Mouse (Mus musculus): ENCODE measurements at regions not wholly inside any gene's neighbourhood (a gene's known extent, or its start where the extent isn't known, plus 50 kb on each side); places are given as distances from the start of the nearest gene placed in this dataset.

DNA sequence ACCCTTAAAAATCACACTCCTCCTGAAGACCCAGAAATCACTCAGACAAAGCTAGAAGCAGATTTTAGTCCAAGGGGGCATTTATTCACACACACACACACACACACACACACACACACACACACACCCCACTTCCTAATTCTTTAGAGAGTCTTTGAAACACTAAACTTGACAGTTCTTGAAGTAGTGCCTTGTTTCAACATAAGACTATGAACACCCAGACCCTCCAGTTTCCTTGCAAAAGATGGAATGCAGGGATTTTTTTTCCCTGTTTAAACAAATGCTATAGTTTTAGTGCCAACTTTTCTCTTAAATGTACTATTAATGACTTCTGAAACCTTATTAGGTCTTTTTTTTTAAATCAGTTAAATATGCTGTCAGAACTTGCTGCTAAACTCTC, 279.2 kb upstream of the Fat1 start:
- Histone ChIP-seq H3K27ac (ENCODE audit: low read depth, low read length) (no peak overlapping the region), H3K4me2 (ENCODE audit: low read depth, low read length) (no peak overlapping the region)

GRCm38 (mm10) chr8:44656470-44656869, 278.8 kb upstream of the Fat1 start:
- Histone ChIP-seq H3K36me3 (ENCODE audit: control insufficient read depth, insufficient read depth, low read length) (no peaks in the 10 kb centered on the region), H3K9me3 (ENCODE audit: control insufficient read depth, low read length) (no peaks in the 10 kb centered on the region), H3K4me2 (ENCODE audit: low read depth, low read length) (no peak overlapping the region), H3K4me1 (ENCODE audit: control insufficient read depth, insufficient read depth, low read length) (no peaks in the 10 kb centered on the region), H3K27me3 (ENCODE audit: control insufficient read depth, insufficient read depth, low read length) (no peaks in the 10 kb centered on the region), H3K9ac (replicated peaks; ENCODE audit: low read depth, low read length) (no peak overlapping the region), H3K4me3 (ENCODE audit: low read depth, low read length) (no peak overlapping the region), H3K27ac (ENCODE audit: low read depth, low read length) (no peak overlapping the region)
- WGBS, result 77% methylated on average over 4 of the region's 4 CpGs
- no peak for ATAC-seq (ENCODE audit: low read depth)

More for the DNA sequence above, 279.2 kb upstream of the Fat1 start:
- no peak overlapping the region for H3K4me3 ChIP-seq (ENCODE audit: low read depth, low read length)
- H3K9me3 ChIP-seq (ENCODE audit: control insufficient read depth, low read length), result no peaks in the 10 kb centered on the region
- no peaks in the 10 kb centered on the region for H3K36me3 ChIP-seq (ENCODE audit: control insufficient read depth, insufficient read depth, low read length)
- no peaks in the 10 kb centered on the region for H3K4me1 ChIP-seq (ENCODE audit: control insufficient read depth, insufficient read depth, low read length)
- H3K9ac ChIP-seq (replicated peaks; ENCODE audit: low read depth, low read length), result no peak overlapping the region
- H3K27me3 ChIP-seq (ENCODE audit: control insufficient read depth, insufficient read depth, low read length), result no peaks in the 10 kb centered on the region
- ATAC-seq (ENCODE audit: low read depth), result no peak

DNA sequence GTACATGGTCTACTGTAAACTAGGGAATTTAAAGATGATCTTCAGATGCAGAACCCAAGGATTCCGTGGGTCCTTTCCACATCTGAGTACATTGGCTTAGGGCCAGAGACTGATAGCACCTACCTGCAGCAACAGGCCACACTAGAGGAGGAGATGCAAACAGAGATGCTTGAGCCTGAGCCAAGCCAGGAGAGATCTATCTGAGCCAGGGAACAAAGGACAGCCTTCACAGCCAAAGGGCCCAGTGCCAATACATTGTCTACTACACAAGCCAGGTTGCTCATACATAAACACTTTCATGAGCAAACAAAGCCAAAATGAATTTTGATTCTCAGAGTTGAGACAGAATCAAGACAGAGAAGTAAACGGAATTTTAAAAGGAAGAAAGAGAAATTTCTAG, 273.6 kb upstream of the Fat1 start:
- Histone ChIP-seq H3K4me1 (ENCODE audit: control insufficient read depth, insufficient read depth, low read length) (no peaks in the 10 kb centered on the region), H3K4me3 (ENCODE audit: low read depth, low read length) (no peak overlapping the region), H3K27me3 (ENCODE audit: control insufficient read depth, insufficient read depth, low read length) (no peaks in the 10 kb centered on the region), H3K36me3 (ENCODE audit: control insufficient read depth, insufficient read depth, low read length) (no peaks in the 10 kb centered on the region), H3K4me2 (ENCODE audit: low read depth, low read length) (no peak overlapping the region), H3K9me3 (ENCODE audit: control insufficient read depth, low read length) (no peaks in the 10 kb centered on the region), H3K27ac (ENCODE audit: low read depth, low read length) (no peak overlapping the region), H3K9ac (replicated peaks; ENCODE audit: low read depth, low read length) (no peak overlapping the region)
- 79% methylated on average over 2 of the region's 2 CpGs for WGBS
- ATAC-seq (ENCODE audit: low read depth), result no peak

DNA sequence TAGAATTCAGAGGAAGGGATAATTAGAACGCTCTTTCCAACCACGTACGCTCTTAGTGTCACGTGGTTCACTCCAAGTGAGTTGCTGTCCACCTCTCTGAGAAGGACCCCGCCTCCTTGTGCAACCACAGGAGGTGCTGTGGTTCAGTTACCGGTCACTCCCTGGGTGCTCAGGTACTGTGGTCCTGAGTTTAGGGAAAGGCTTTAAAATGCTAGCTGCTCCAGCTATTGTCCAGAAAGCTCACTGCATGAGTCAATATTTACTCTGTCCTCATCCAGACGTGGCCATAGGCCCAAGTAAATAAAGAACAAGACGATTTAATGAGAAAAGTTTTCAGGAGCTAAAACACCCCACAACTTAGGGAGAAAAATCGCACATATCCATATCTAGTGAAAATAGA, 248.1 kb upstream of the Fat1 start:
- ATAC-seq (ENCODE audit: low read depth), result no peak
- no peak overlapping the region for H3K4me3 ChIP-seq (ENCODE audit: low read depth, low read length)
- no peak overlapping the region for H3K4me2 ChIP-seq (ENCODE audit: low read depth, low read length)
- 83% methylated on average over 9 of the region's 9 CpGs for WGBS
- H3K4me1 ChIP-seq (ENCODE audit: control insufficient read depth, insufficient read depth, low read length), result no peaks in the 10 kb centered on the region
- H3K27ac ChIP-seq (ENCODE audit: low read depth, low read length), result no peak overlapping the region
- H3K9ac ChIP-seq (replicated peaks; ENCODE audit: low read depth, low read length), result no peak overlapping the region
- H3K36me3 ChIP-seq (ENCODE audit: control insufficient read depth, insufficient read depth, low read length), result no peaks in the 10 kb centered on the region
- H3K9me3 ChIP-seq (ENCODE audit: control insufficient read depth, low read length), result no peaks in the 10 kb centered on the region
- H3K27me3 ChIP-seq (ENCODE audit: control insufficient read depth, insufficient read depth, low read length), result no peaks in the 10 kb centered on the region

- Histone ChIP-seq H3K9me3 (ENCODE audit: control insufficient read depth, low read length) (no peaks in the 10 kb centered on the region), H3K4me3 (ENCODE audit: low read depth, low read length) (no peak overlapping the region), H3K27ac (ENCODE audit: low read depth, low read length) (no peak overlapping the region), H3K36me3 (ENCODE audit: control insufficient read depth, insufficient read depth, low read length) (no peaks in the 10 kb centered on the region), H3K4me2 (ENCODE audit: low read depth, low read length) (no peak overlapping the region), H3K4me1 (ENCODE audit: control insufficient read depth, insufficient read depth, low read length) (peaks cover 3% of the 10 kb centered on the region; the same call in 1 of the 2 replicates), H3K9ac (replicated peaks; ENCODE audit: low read depth, low read length) (no peak overlapping the region), H3K27me3 (ENCODE audit: control insufficient read depth, insufficient read depth, low read length) (no peaks in the 10 kb centered on the region)
- no peak for ATAC-seq (ENCODE audit: low read depth)
- WGBS, result 86% methylated on average over 9 of the region's 9 CpGs
Observed at GRCm38 (mm10) chr8:44689837-44690592, 245.2 kb upstream of the Fat1 start.

DNA sequence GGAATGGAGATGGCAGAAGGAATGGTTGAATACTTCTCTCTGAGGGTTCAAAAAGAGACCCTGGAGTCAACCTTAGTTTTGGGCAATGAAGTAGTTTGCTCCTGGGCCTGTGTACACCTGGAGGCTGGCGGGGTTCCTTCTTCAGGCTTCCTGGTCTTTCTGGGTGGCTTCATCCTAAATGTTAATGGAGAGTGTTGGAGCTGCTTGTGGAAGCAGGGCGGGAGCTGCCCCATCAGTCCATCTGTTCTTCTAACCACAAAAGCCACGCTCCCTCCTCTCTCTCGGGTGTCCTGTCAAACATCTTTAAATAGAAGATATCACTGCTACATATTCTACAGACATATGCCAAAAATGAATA, 244.7 kb upstream of the Fat1 start:
- Histone ChIP-seq H3K27me3 (ENCODE audit: control insufficient read depth, insufficient read depth, low read length) (no peaks in the 10 kb centered on the region), H3K27ac (ENCODE audit: low read depth, low read length) (no peak overlapping the region), H3K9me3 (ENCODE audit: control insufficient read depth, low read length) (no peaks in the 10 kb centered on the region), H3K4me1 (ENCODE audit: control insufficient read depth, insufficient read depth, low read length) (peaks cover 3% of the 10 kb centered on the region; the same call in 1 of the 2 replicates), H3K9ac (replicated peaks; ENCODE audit: low read depth, low read length) (no peak overlapping the region), H3K4me2 (ENCODE audit: low read depth, low read length) (no peak overlapping the region), H3K36me3 (ENCODE audit: control insufficient read depth, insufficient read depth, low read length) (no peaks in the 10 kb centered on the region), H3K4me3 (ENCODE audit: low read depth, low read length) (no peak overlapping the region)
- WGBS, result 91% methylated on average over 4 of the region's 4 CpGs
- no peak for ATAC-seq (ENCODE audit: low read depth)

- Histone ChIP-seq H3K27ac (ENCODE audit: low read depth, low read length) (no peak overlapping the region), H3K4me2 (ENCODE audit: low read depth, low read length) (no peak overlapping the region), H3K27me3 (ENCODE audit: control insufficient read depth, insufficient read depth, low read length) (no peaks in the 10 kb centered on the region), H3K4me3 (ENCODE audit: low read depth, low read length) (no peak overlapping the region), H3K36me3 (ENCODE audit: control insufficient read depth, insufficient read depth, low read length) (no peaks in the 10 kb centered on the region), H3K4me1 (ENCODE audit: control insufficient read depth, insufficient read depth, low read length) (peaks cover 5% of the 10 kb centered on the region; the same call in 1 of the 2 replicates), H3K9ac (replicated peaks; ENCODE audit: low read depth, low read length) (no peak overlapping the region), H3K9me3 (ENCODE audit: control insufficient read depth, low read length) (no peaks in the 10 kb centered on the region)
- ATAC-seq (ENCODE audit: low read depth), result no peak
- 78% methylated on average over 7 of the region's 7 CpGs for WGBS
Observed at GRCm38 (mm10) chr8:44691140-44691539, 244.1 kb upstream of the Fat1 start.

- Histone ChIP-seq H3K27me3 (ENCODE audit: control insufficient read depth, insufficient read depth, low read length) (no peaks in the 10 kb centered on the region), H3K36me3 (ENCODE audit: control insufficient read depth, insufficient read depth, low read length) (no peaks in the 10 kb centered on the region), H3K9me3 (ENCODE audit: control insufficient read depth, low read length) (no peaks in the 10 kb centered on the region), H3K9ac (replicated peaks; ENCODE audit: low read depth, low read length) (no peak overlapping the region), H3K27ac (ENCODE audit: low read depth, low read length) (no peak overlapping the region), H3K4me2 (ENCODE audit: low read depth, low read length) (no peak overlapping the region), H3K4me1 (ENCODE audit: control insufficient read depth, insufficient read depth, low read length) (peaks cover 7% of the 10 kb centered on the region; the same call in 1 of the 2 replicates), H3K4me3 (ENCODE audit: low read depth, low read length) (no peak overlapping the region)
- no peak for ATAC-seq (ENCODE audit: low read depth)
- WGBS, result 76% methylated on average over 8 of the region's 8 CpGs
Observed at GRCm38 (mm10) chr8:44692036-44692688, 243.1 kb upstream of the Fat1 start.

DNA sequence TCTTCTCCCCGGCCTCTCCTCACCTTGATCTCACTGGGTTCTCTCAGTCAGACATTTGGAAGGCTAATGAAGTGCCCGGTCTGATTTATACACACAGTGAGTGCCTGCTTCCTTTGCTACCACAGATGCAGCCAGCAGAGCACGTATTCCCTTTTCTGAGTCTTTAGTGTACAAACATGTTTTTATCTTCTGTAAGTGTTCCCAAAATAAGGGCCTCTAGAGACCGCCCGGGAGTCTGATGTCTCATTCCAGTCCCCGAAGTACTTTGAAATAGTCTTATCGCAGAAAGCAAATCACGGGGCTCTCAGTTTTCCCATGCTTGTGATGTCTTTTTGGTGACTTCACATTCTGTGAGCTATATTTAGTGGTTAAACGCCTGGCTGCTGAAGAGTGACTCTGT, 240.4 kb upstream of the Fat1 start:
- Histone ChIP-seq H3K27ac (ENCODE audit: low read depth, low read length) (no peak overlapping the region), H3K4me2 (ENCODE audit: low read depth, low read length) (no peak overlapping the region), H3K36me3 (ENCODE audit: control insufficient read depth, insufficient read depth, low read length) (no peaks in the 10 kb centered on the region), H3K4me1 (ENCODE audit: control insufficient read depth, insufficient read depth, low read length) (peaks cover 7% of the 10 kb centered on the region; the same call in 1 of the 2 replicates), H3K27me3 (ENCODE audit: control insufficient read depth, insufficient read depth, low read length) (no peaks in the 10 kb centered on the region), H3K9ac (replicated peaks; ENCODE audit: low read depth, low read length) (no peak overlapping the region), H3K4me3 (ENCODE audit: low read depth, low read length) (no peak overlapping the region), H3K9me3 (ENCODE audit: control insufficient read depth, low read length) (no peaks in the 10 kb centered on the region)
- ATAC-seq (ENCODE audit: low read depth), result 0 out of 2 replicates have a peak, but pooled peaks have one; percentile 32
- WGBS, result 41% methylated on average over 9 of the region's 9 CpGs

Measured in neural tube, embryonic 14.5 days (tissue).